Mouse (Mus musculus): Measurements from ENCODE around the gene Amot. TPM values are rescaled to one million over a fixed set of nuclear protein-coding genes. Genes with fewer than 3 reads are reported as not detected.

Amot gene
- total and polyA plus RNA-seq, 2 experiments from 2014 or later = 7.7 to 18.3 TPM

GRCm38 (mm10) chrX:145498691-145499090 lies 6.3 kb downstream of the Amot start:
- TF ChIP-seq CTCF (IDR thresholded peaks at IDR 0.05; ENCODE audit: low read depth) = no peak
- no peaks in the 10 kb centered on the region for H3K27me3 ChIP-seq (ENCODE audit: insufficient read depth, low read length)
- WGBS = 65% methylated on average over 4 of the region's 4 CpGs
- DNase-seq (no peak), ATAC-seq (no peak)
- H3K4me3 ChIP-seq (ENCODE audit: low read depth, low read length) = no peak overlapping the region
- no peak overlapping the region for H3K27ac ChIP-seq (ENCODE audit: low read depth, low read length)
- H3K9ac ChIP-seq = no peak overlapping the region
- no peak overlapping the region for H3K4me2 ChIP-seq (ENCODE audit: low read depth)
- no peaks in the 10 kb centered on the region for H3K36me3 ChIP-seq (ENCODE audit: insufficient read depth)
- no peaks in the 10 kb centered on the region for H3K4me1 ChIP-seq (ENCODE audit: insufficient read depth)
- H3K9me3 ChIP-seq (ENCODE audit: low read length) = no peaks in the 10 kb centered on the region

- Histone ChIP-seq H3K27ac (ENCODE audit: low read depth, low read length) (no peak overlapping the region), H3K9ac (no peak overlapping the region), H3K36me3 (ENCODE audit: insufficient read depth) (no peaks in the 10 kb centered on the region), H3K4me3 (ENCODE audit: low read depth, low read length) (no peak overlapping the region), H3K4me2 (ENCODE audit: low read depth) (no peak overlapping the region), H3K4me1 (ENCODE audit: insufficient read depth) (no peaks in the 10 kb centered on the region), H3K27me3 (ENCODE audit: insufficient read depth, low read length) (no peaks in the 10 kb centered on the region), H3K9me3 (ENCODE audit: low read length) (no peaks in the 10 kb centered on the region)
- ATAC-seq = no peak
- no peak for DNase-seq
- 90% methylated on average over 6 of the region's 6 CpGs for WGBS
- no peak for TF ChIP-seq CTCF (IDR thresholded peaks at IDR 0.05; ENCODE audit: low read depth)
Measured at GRCm38 (mm10) chrX:145497486-145497885, 7.5 kb downstream of the Amot start.

GRCm38 (mm10) chrX:145495381-145495780 lies 9.6 kb downstream of the Amot start:
- ATAC-seq = no peak
- Histone ChIP-seq H3K27me3 (ENCODE audit: insufficient read depth, low read length) (no peaks in the 10 kb centered on the region), H3K4me2 (ENCODE audit: low read depth) (no peak overlapping the region), H3K9ac (no peak overlapping the region), H3K36me3 (ENCODE audit: insufficient read depth) (no peaks in the 10 kb centered on the region), H3K4me1 (ENCODE audit: insufficient read depth) (no peaks in the 10 kb centered on the region), H3K27ac (ENCODE audit: low read depth, low read length) (no peak overlapping the region), H3K4me3 (ENCODE audit: low read depth, low read length) (no peak overlapping the region), H3K9me3 (ENCODE audit: low read length) (no peaks in the 10 kb centered on the region)
- 92% methylated on average over 4 of the region's 4 CpGs for WGBS
- DNase-seq = no peak
- no peak for TF ChIP-seq CTCF (IDR thresholded peaks at IDR 0.05; ENCODE audit: low read depth)

- 64% methylated on average over 1 of the region's 1 CpGs for WGBS
- H3K27ac ChIP-seq (ENCODE audit: low read depth, low read length) = no peak overlapping the region
- no peaks in the 10 kb centered on the region for H3K4me1 ChIP-seq (ENCODE audit: insufficient read depth)
- DNase-seq (no peak), ATAC-seq (no peak)
- no peaks in the 10 kb centered on the region for H3K27me3 ChIP-seq (ENCODE audit: insufficient read depth, low read length)
- H3K9me3 ChIP-seq (ENCODE audit: low read length) = no peaks in the 10 kb centered on the region
- no peak overlapping the region for H3K9ac ChIP-seq
- H3K36me3 ChIP-seq (ENCODE audit: insufficient read depth) = no peaks in the 10 kb centered on the region
- no peak overlapping the region for H3K4me3 ChIP-seq (ENCODE audit: low read depth, low read length)
- no peak for TF ChIP-seq CTCF (IDR thresholded peaks at IDR 0.05; ENCODE audit: low read depth)
- H3K4me2 ChIP-seq (ENCODE audit: low read depth) = no peak overlapping the region
Measured at GRCm38 (mm10) chrX:145490821-145491220, 14.2 kb downstream of the Amot start.

GRCm38 (mm10) chrX:145490417-145490816 lies 14.6 kb downstream of the Amot start:
- ATAC-seq (no peak), DNase-seq (no peak)
- Histone ChIP-seq H3K4me3 (ENCODE audit: low read depth, low read length) (no peak overlapping the region), H3K27me3 (ENCODE audit: insufficient read depth, low read length) (no peaks in the 10 kb centered on the region), H3K4me1 (ENCODE audit: insufficient read depth) (no peaks in the 10 kb centered on the region), H3K36me3 (ENCODE audit: insufficient read depth) (no peaks in the 10 kb centered on the region), H3K9me3 (ENCODE audit: low read length) (no peaks in the 10 kb centered on the region), H3K9ac (no peak overlapping the region), H3K27ac (ENCODE audit: low read depth, low read length) (no peak overlapping the region), H3K4me2 (ENCODE audit: low read depth) (no peak overlapping the region)
- TF ChIP-seq CTCF (IDR thresholded peaks at IDR 0.05; ENCODE audit: low read depth) = no peak
- WGBS = 74% methylated on average over 3 of the region's 3 CpGs

GRCm38 (mm10) chrX:145489950-145490349 lies 15.0 kb downstream of the Amot start:
- DNase-seq = no peak
- H3K36me3 ChIP-seq (ENCODE audit: insufficient read depth) = no peaks in the 10 kb centered on the region
- no peak overlapping the region for H3K4me3 ChIP-seq (ENCODE audit: low read depth, low read length)
- no peak for ATAC-seq
- no peak overlapping the region for H3K4me2 ChIP-seq (ENCODE audit: low read depth)
- no peaks in the 10 kb centered on the region for H3K4me1 ChIP-seq (ENCODE audit: insufficient read depth)
- WGBS = 92% methylated on average over 5 of the region's 5 CpGs
- no peak for TF ChIP-seq CTCF (IDR thresholded peaks at IDR 0.05; ENCODE audit: low read depth)
- no peaks in the 10 kb centered on the region for H3K27me3 ChIP-seq (ENCODE audit: insufficient read depth, low read length)
- no peak overlapping the region for H3K27ac ChIP-seq (ENCODE audit: low read depth, low read length)
- no peaks in the 10 kb centered on the region for H3K9me3 ChIP-seq (ENCODE audit: low read length)
- no peak overlapping the region for H3K9ac ChIP-seq

- Histone ChIP-seq H3K27me3 (ENCODE audit: insufficient read depth, low read length) (no peaks in the 10 kb centered on the region), H3K4me3 (ENCODE audit: low read depth, low read length) (no peak overlapping the region), H3K4me1 (ENCODE audit: insufficient read depth) (0 out of 2 replicates have a peak, but pooled peaks cover 4% of the 10 kb centered on the region), H3K4me2 (ENCODE audit: low read depth) (no peak overlapping the region), H3K9me3 (ENCODE audit: low read length) (no peaks in the 10 kb centered on the region), H3K27ac (ENCODE audit: low read depth, low read length) (no peak overlapping the region), H3K9ac (no peak overlapping the region), H3K36me3 (ENCODE audit: insufficient read depth) (no peaks in the 10 kb centered on the region)
- 73% methylated on average over 4 of the region's 4 CpGs for WGBS
- no peak for ATAC-seq
- no peak for TF ChIP-seq CTCF (IDR thresholded peaks at IDR 0.05; ENCODE audit: low read depth)
- no peak for DNase-seq
Measured at GRCm38 (mm10) chrX:145485495-145485894, 19.5 kb downstream of the Amot start.

All from forebrain, postnatal 0 days (tissue).